Mouse (Mus musculus) adrenal gland, adult 2 months (tissue): Measurements from ENCODE around the gene Slco1a6. TPM values are rescaled to one million over a fixed set of nuclear protein-coding genes. Genes with fewer than 3 reads are reported as not detected.
"Not testable (repeated sequence)": the region's sequence is repeated elsewhere in the genome, so short reads cannot be mapped to it uniquely, and the experiment has no call there.

Experiments used
- DNase-seq: peaks from one replicate; pipeline ENCODE4 v3.0.0; 2021
- long read RNA-seq: library from polyadenylated mRNA; stranded (forward); transcript quantifications from one replicate; pipeline ENCODE4 v2.0.0, GENCODE M21; 2021
- polyA plus RNA-seq: library from polyadenylated mRNA; depleted of rRNA; stranded (reverse); fragments of >200 nt; gene quantifications from 2 replicates; pipeline ENCODE4 v1.2.3, GENCODE M21; 2012; rRNA removed
- total RNA-seq, 2 experiments: library from RNA; stranded (reverse); gene quantifications; 2 replicates each; pipeline ENCODE4 v1.2.3; 2021

Gene Slco1a6
- total RNA-seq, result not detected
- polyA plus RNA-seq, result not detected in 2 replicates
- long read RNA-seq, result 0 reads

GRCm38 (mm10) chr6:142208421-142208820 lies at the start of gene Slco1a6:
Slco1a6 (minus strand) TSS chr6:142208521.
- no peak for DNase-seq

- not testable (repeated sequence) for DNase-seq
Measured at GRCm38 (mm10) chr6:142250738-142251307, 42.5 kb upstream of the Slco1a6 start.

- no peak for DNase-seq
Measured at GRCm38 (mm10) chr6:142245065-142245464, 36.7 kb upstream of the Slco1a6 start.

- no peak for DNase-seq
Measured at GRCm38 (mm10) chr6:142239468-142239867, 31.1 kb upstream of the Slco1a6 start.

- no peak for DNase-seq
Measured at GRCm38 (mm10) chr6:142220138-142220537, 11.8 kb upstream of the Slco1a6 start.

GRCm38 (mm10) chr6:142211821-142212220 lies 3.5 kb upstream of the Slco1a6 start:
- DNase-seq, result no peak

GRCm38 (mm10) chr6:142209749-142210148 lies 1.4 kb upstream of the Slco1a6 start:
- DNase-seq, result no peak

- DNase-seq, result no peak
Measured at GRCm38 (mm10) chr6:142200524-142200923, 7.8 kb downstream of the Slco1a6 start.

- no peak for DNase-seq
Measured at GRCm38 (mm10) chr6:142194245-142194644, 14.1 kb downstream of the Slco1a6 start.

GRCm38 (mm10) chr6:142191962-142192361 lies 16.4 kb downstream of the Slco1a6 start:
- peak; percentile 5 for DNase-seq

- DNase-seq, result no peak
Measured at GRCm38 (mm10) chr6:142187426-142187825, 20.9 kb downstream of the Slco1a6 start.

- no peak for DNase-seq
Measured at GRCm38 (mm10) chr6:142185868-142186415, 22.4 kb downstream of the Slco1a6 start.

GRCm38 (mm10) chr6:142163406-142163805 lies 44.9 kb downstream of the Slco1a6 start:
- no peak for DNase-seq

- DNase-seq, result no peak
Measured at GRCm38 (mm10) chr6:142161171-142161570, 47.1 kb downstream of the Slco1a6 start.

GRCm38 (mm10) chr6:142154081-142154480 lies 54.2 kb downstream of the Slco1a6 start:
- DNase-seq, result peak; percentile 6

- no peak for DNase-seq
Measured at GRCm38 (mm10) chr6:142148371-142148770, 60.0 kb downstream of the Slco1a6 start.

GRCm38 (mm10) chr6:142111667-142112305 lies 96.5 kb downstream of the Slco1a6 start:
- DNase-seq, result no peak

- DNase-seq, result no peak
Measured at GRCm38 (mm10) chr6:142091126-142091525, 117.2 kb downstream of the Slco1a6 start.

GRCm38 (mm10) chr6:142058281-142058680 lies 150.0 kb downstream of the Slco1a6 start:
- DNase-seq, result peak; percentile 25

- DNase-seq, result no peak
Measured at GRCm38 (mm10) chr6:142047689-142048088, 160.6 kb downstream of the Slco1a6 start.

- DNase-seq, result no peak
Measured at GRCm38 (mm10) chr6:142045746-142046145, 162.6 kb downstream of the Slco1a6 start.

- no peak for DNase-seq
Measured at GRCm38 (mm10) chr6:142041896-142042295, 166.4 kb downstream of the Slco1a6 start.
